Mouse (Mus musculus): Measurements from ENCODE around the gene Aadac.

DNA sequence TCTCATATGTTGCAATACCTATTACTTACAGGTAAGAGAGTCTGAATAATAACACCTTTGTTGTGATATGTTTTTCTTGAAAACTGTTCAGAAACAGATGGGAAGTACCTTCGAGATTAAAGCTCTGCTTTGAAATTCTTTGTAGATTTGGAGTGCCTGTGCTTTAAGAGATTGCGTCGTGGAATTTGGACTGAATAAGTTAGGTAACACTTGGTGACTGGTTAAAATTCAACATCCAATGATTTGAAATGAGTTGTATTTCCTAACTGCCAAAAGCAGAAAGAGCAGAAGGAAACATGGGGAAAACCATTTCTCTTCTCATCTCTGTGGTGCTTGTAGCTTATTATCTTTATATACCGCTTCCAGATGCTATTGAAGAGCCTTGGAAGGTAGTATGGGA is 6.0 kb downstream of the Aadac start:
- TF ChIP-seq POLR2A (IDR thresholded peaks at IDR 0.05; ENCODE audit: low read depth, low read length) (no peak), CTCF (IDR thresholded peaks at IDR 0.05; ENCODE audit: extremely low read depth, insufficient read depth, insufficient read length, insufficient replicate concordance) (no peak)
